Mouse (Mus musculus): ENCODE data around the gene Elavl3. TPM values are rescaled to one million over a fixed set of nuclear protein-coding genes. Genes with fewer than 3 reads are reported as not detected.
"Not testable (repeated sequence)": the region's sequence is repeated elsewhere in the genome, so short reads cannot be mapped to it uniquely, and the experiment has no call there.

Elavl3 gene
- polyA plus RNA-seq, 1 experiment from 2014 or later: 0.19 TPM

DNA sequence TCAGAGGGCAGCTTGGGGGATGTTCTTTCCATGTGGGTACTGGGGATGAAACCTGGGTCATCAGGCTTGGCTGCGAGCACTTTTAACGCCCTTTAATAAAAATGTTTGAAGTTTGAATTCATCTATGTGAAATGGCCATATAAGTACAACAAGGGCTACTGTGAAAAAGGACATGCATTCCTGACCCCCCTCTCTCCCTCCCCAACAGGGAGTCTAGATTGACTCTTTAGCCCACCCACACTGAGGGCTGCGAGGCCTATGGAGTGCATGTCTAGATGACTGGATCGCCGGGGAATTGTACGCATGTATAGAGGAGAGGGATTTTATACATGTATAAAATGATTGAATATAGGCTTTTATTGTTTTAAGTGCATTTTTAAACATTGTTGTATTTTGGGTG, 34.2 kb upstream of the Elavl3 start:
- peaks cover 3% of the 10 kb centered on the region; the same call in 1 of the 2 replicates for H3K4me1 ChIP-seq (replicated peaks; ENCODE audit: control insufficient read depth, insufficient read depth, low read length)
- WGBS: 86% methylated on average over 6 of the region's 6 CpGs
- no peak for ATAC-seq (replicated peaks; ENCODE audit: low FRiP score)
- H3K27ac ChIP-seq (ENCODE audit: low read depth, low read length): peak overlapping the region; percentile 47; the same call in 1 of the 2 replicates
- peak overlapping the region; percentile 88 for H3K4me2 ChIP-seq
- no peaks in the 10 kb centered on the region for H3K36me3 ChIP-seq (ENCODE audit: control insufficient read depth, insufficient read depth, low read length)
- H3K4me3 ChIP-seq (ENCODE audit: low read depth, low read length): peak overlapping the region; percentile 83
- no peaks in the 10 kb centered on the region for H3K9me3 ChIP-seq (ENCODE audit: control insufficient read depth, low read length)
- H3K27me3 ChIP-seq (replicated peaks; ENCODE audit: control insufficient read depth, insufficient read depth, low read length): no peaks in the 10 kb centered on the region
- DNase-seq (ENCODE audit: low spot score): no peak
- peak overlapping the region; percentile 77 for H3K9ac ChIP-seq (ENCODE audit: low read depth, low read length)

DNA sequence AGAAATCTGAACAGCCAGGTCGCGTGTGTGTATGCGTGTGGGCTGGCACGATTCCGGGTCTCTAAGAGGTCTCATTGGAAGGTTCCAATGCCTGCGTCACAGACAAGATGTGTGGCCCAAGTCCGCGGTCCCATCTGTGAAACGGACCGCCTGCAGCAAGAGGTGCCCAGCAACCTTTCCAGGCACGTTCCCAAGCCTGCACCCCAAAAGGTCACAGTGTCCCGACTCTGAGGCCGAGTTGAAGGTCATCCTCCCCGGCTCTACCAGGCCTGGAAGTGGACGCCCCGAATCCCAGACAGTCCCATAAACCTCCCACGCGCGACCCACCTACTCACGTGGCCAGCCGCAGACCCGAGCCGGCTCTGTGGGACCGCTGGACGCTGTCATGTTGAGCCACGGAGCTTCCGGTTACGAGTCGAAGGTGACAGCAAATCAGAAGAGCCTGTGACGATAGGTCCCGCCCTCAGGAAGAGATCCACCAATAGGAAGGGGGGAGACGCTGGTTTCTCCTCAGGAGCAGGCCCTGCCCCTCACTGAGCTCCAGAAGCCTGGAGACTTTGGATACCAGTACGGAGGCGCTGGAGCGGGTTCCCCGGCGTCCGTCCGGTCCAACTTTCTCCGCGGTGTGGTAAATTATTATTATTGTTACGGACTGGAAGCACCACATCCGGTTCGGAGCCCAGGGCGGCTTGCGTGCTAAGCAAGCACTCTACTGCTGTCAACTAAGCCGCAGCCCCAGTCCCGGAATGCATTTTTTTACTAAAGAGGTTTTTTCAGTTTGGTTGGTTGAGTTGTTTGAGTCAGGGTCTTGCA, 33.4 kb upstream of the Elavl3 start, which contains the start of gene Ecsit:
Ecsit (minus strand) TSS at position 417 of the 813 bp plus-strand sequence.
- Histone ChIP-seq H3K27ac (ENCODE audit: low read depth, low read length) (peak within 1 kb of the TSS; percentile 47), H3K9ac (ENCODE audit: low read depth, low read length) (peak within 1 kb of the TSS; percentile 77), H3K4me2 (peak within 1 kb of the TSS; percentile 88), H3K4me1 (replicated peaks; ENCODE audit: control insufficient read depth, insufficient read depth, low read length) (peaks cover 3% of the 10 kb centered on the region; the same call in 1 of the 2 replicates), H3K27me3 (replicated peaks; ENCODE audit: control insufficient read depth, insufficient read depth, low read length) (no peaks in the 10 kb centered on the region), H3K4me3 (ENCODE audit: low read depth, low read length) (peak within 1 kb of the TSS; percentile 83), H3K36me3 (ENCODE audit: control insufficient read depth, insufficient read depth, low read length) (no peaks in the 10 kb centered on the region; the same call in 1 of the 2 replicates), H3K9me3 (ENCODE audit: control insufficient read depth, low read length) (no peaks in the 10 kb centered on the region)
- ATAC-seq (replicated peaks; ENCODE audit: low FRiP score) (peak; percentile 99), DNase-seq (ENCODE audit: low spot score) (peak; percentile 85)
- WGBS: under 1% methylated on average over 48 of the region's 48 CpGs

GRCm38 (mm10) chr9:22084667-22085021, 32.8 kb upstream of the Elavl3 start:
- Histone ChIP-seq H3K4me2 (peak overlapping the region; percentile 67), H3K27ac (ENCODE audit: low read depth, low read length) (peak overlapping the region; percentile 42; the same call in 1 of the 2 replicates), H3K9ac (ENCODE audit: low read depth, low read length) (peak overlapping the region; percentile 77), H3K36me3 (ENCODE audit: control insufficient read depth, insufficient read depth, low read length) (no peaks in the 10 kb centered on the region; the same call in 1 of the 2 replicates), H3K4me3 (ENCODE audit: low read depth, low read length) (peak overlapping the region; percentile 83), H3K4me1 (replicated peaks; ENCODE audit: control insufficient read depth, insufficient read depth, low read length) (peaks cover 3% of the 10 kb centered on the region; the same call in 1 of the 2 replicates), H3K9me3 (ENCODE audit: control insufficient read depth, low read length) (no peaks in the 10 kb centered on the region), H3K27me3 (replicated peaks; ENCODE audit: control insufficient read depth, insufficient read depth, low read length) (no peaks in the 10 kb centered on the region)
- no peak for ATAC-seq (replicated peaks; ENCODE audit: low FRiP score)
- DNase-seq (ENCODE audit: low spot score): no peak
- WGBS: 28% methylated on average over 4 of the region's 4 CpGs

DNA sequence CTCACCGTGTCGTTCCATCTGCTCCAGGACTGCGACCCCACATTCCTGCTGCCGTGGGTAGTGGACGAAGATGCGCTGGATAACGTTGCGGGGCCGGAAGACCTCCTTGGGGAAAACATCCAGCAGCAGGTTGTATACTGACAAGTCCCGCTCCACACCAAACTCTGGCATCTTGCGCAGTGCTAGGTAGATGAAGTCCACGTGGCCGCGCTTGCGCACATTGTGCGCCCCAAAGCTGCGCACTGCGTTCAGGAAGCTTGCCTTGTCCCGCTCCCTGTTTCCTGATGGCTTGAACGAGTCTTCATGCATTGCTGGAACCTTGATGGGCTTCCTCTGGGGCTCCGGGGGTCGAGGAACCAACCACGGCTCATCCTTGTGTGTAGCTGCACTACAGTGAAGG, 24.4 kb upstream of the Elavl3 start:
- no peaks in the 10 kb centered on the region for H3K27me3 ChIP-seq (replicated peaks; ENCODE audit: control insufficient read depth, insufficient read depth, low read length)
- H3K4me3 ChIP-seq (ENCODE audit: low read depth, low read length): no peak overlapping the region
- no peak for ATAC-seq (replicated peaks; ENCODE audit: low FRiP score)
- 93% methylated on average over 23 of the region's 23 CpGs for WGBS
- H3K4me2 ChIP-seq: no peak overlapping the region
- no peak for DNase-seq (ENCODE audit: low spot score)
- H3K9me3 ChIP-seq (ENCODE audit: control insufficient read depth, low read length): no peaks in the 10 kb centered on the region
- H3K4me1 ChIP-seq (replicated peaks; ENCODE audit: control insufficient read depth, insufficient read depth, low read length): no peaks in the 10 kb centered on the region
- peaks cover 19% of the 10 kb centered on the region for H3K36me3 ChIP-seq (ENCODE audit: control insufficient read depth, insufficient read depth, low read length)
- H3K27ac ChIP-seq (ENCODE audit: low read depth, low read length): no peak overlapping the region
- no peak overlapping the region for H3K9ac ChIP-seq (ENCODE audit: low read depth, low read length)

DNA sequence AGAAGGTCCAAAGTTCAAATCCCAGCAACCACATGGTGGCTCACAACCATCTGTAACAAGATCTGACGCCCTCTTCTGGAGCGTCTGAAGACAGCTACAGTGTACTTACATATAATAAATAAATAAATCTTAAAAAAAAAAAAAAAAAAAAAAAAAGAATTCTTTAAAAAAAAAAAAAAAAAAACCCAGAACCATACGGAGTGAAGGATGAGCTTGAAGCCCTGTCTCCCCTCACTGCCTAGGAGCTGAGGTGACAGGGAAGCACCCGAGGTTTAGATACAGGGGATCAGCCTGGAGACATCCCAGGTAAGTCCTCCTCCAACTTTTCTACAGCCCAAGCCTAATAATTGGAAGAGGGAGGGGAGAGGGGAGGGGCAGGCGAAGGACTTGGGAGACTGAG, 24.0 kb upstream of the Elavl3 start:
- not testable (repeated sequence) for H3K9me3 ChIP-seq (ENCODE audit: control insufficient read depth, low read length); H3K4me3 ChIP-seq (ENCODE audit: low read depth, low read length); H3K4me1 ChIP-seq (replicated peaks; ENCODE audit: control insufficient read depth, insufficient read depth, low read length); H3K27ac ChIP-seq (ENCODE audit: low read depth, low read length); ATAC-seq (replicated peaks; ENCODE audit: low FRiP score); H3K9ac ChIP-seq (ENCODE audit: low read depth, low read length); DNase-seq (ENCODE audit: low spot score); H3K4me2 ChIP-seq; H3K27me3 ChIP-seq (replicated peaks; ENCODE audit: control insufficient read depth, insufficient read depth, low read length)
- 84% methylated on average over 5 of the region's 5 CpGs for WGBS
- peaks cover 19% of the 10 kb centered on the region for H3K36me3 ChIP-seq (ENCODE audit: control insufficient read depth, insufficient read depth, low read length)

DNA sequence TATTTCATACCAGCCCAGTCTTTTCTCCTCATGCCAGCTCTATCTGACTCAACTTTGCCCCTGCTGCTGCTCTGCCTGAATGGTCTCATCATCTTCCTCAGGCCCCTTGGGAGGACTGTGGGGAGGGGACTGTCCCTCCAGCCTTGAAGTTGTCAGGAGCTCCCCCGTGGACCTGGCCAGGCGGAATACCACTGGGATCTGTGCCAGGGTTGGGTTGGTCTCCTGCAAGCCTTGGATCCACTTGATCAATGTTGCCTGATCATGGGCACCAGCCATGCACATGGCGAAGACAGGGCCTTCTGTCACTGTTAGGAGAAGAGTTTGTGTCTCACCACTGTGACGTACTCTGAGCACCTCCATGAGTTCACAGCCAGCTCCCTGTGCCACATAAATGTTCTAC, 20.5 kb upstream of the Elavl3 start:
- Histone ChIP-seq H3K9ac (ENCODE audit: low read depth, low read length) (no peak overlapping the region), H3K36me3 (ENCODE audit: control insufficient read depth, insufficient read depth, low read length) (peaks cover 17% of the 10 kb centered on the region), H3K4me2 (no peak overlapping the region), H3K4me1 (replicated peaks; ENCODE audit: control insufficient read depth, insufficient read depth, low read length) (peaks cover 3% of the 10 kb centered on the region; the same call in 1 of the 2 replicates), H3K27me3 (replicated peaks; ENCODE audit: control insufficient read depth, insufficient read depth, low read length) (no peaks in the 10 kb centered on the region), H3K9me3 (ENCODE audit: control insufficient read depth, low read length) (no peaks in the 10 kb centered on the region), H3K4me3 (ENCODE audit: low read depth, low read length) (no peak overlapping the region), H3K27ac (ENCODE audit: low read depth, low read length) (no peak overlapping the region)
- DNase-seq (ENCODE audit: low spot score) (no peak), ATAC-seq (replicated peaks; ENCODE audit: low FRiP score) (no peak)
- 97% methylated on average over 4 of the region's 4 CpGs for WGBS

GRCm38 (mm10) chr9:22070791-22071573, 19.2 kb upstream of the Elavl3 start, which contains the start of the genes Gm49318 and Zfp653:
Gene Gm49318, minus strand, starts transcription at chr9:22071259.
Gene Zfp653, minus strand, starts transcription at chr9:22071376.
- Histone ChIP-seq H3K9me3 (ENCODE audit: control insufficient read depth, low read length) (no peaks in the 10 kb centered on the region), H3K4me1 (replicated peaks; ENCODE audit: control insufficient read depth, insufficient read depth, low read length) (peaks cover 3% of the 10 kb centered on the region; the same call in 1 of the 2 replicates), H3K36me3 (ENCODE audit: control insufficient read depth, insufficient read depth, low read length) (peaks cover 9% of the 10 kb centered on the region), H3K4me3 (ENCODE audit: low read depth, low read length) (peak within 1 kb of the TSS; percentile 73), H3K4me2 (peak within 1 kb of the TSS; percentile 69), H3K9ac (ENCODE audit: low read depth, low read length) (peak within 1 kb of the TSS; percentile 73), H3K27me3 (replicated peaks; ENCODE audit: control insufficient read depth, insufficient read depth, low read length) (no peaks in the 10 kb centered on the region), H3K27ac (ENCODE audit: low read depth, low read length) (peak within 1 kb of the TSS; percentile 92)
- WGBS: under 1% methylated on average over 79 of the region's 87 CpGs
- ATAC-seq (replicated peaks; ENCODE audit: low FRiP score) (peak; percentile 97), DNase-seq (ENCODE audit: low spot score) (peak; percentile 94)

- DNase-seq (ENCODE audit: low spot score): no peak
- H3K27ac ChIP-seq (ENCODE audit: low read depth, low read length): no peak overlapping the region
- no peak for ATAC-seq (replicated peaks; ENCODE audit: low FRiP score)
- H3K27me3 ChIP-seq (replicated peaks; ENCODE audit: control insufficient read depth, insufficient read depth, low read length): no peaks in the 10 kb centered on the region
- peak overlapping the region; percentile 73 for H3K4me3 ChIP-seq (ENCODE audit: low read depth, low read length)
- peak overlapping the region; percentile 69 for H3K4me2 ChIP-seq
- 71% methylated on average over 4 of the region's 4 CpGs for WGBS
- H3K4me1 ChIP-seq (replicated peaks; ENCODE audit: control insufficient read depth, insufficient read depth, low read length): peaks cover 3% of the 10 kb centered on the region
- no peaks in the 10 kb centered on the region for H3K9me3 ChIP-seq (ENCODE audit: control insufficient read depth, low read length)
- H3K36me3 ChIP-seq (ENCODE audit: control insufficient read depth, insufficient read depth, low read length): peaks cover 18% of the 10 kb centered on the region
- peak overlapping the region; percentile 34 for H3K9ac ChIP-seq (ENCODE audit: low read depth, low read length)
These were observed 18.2 kb upstream of the Elavl3 start for GRCm38 (mm10) chr9:22069881-22070553.

Measured in liver, embryonic 11.5 days (tissue).